8 mouse cellular contexts compared by ENCODE assay signal in the genomic region with DNA sequence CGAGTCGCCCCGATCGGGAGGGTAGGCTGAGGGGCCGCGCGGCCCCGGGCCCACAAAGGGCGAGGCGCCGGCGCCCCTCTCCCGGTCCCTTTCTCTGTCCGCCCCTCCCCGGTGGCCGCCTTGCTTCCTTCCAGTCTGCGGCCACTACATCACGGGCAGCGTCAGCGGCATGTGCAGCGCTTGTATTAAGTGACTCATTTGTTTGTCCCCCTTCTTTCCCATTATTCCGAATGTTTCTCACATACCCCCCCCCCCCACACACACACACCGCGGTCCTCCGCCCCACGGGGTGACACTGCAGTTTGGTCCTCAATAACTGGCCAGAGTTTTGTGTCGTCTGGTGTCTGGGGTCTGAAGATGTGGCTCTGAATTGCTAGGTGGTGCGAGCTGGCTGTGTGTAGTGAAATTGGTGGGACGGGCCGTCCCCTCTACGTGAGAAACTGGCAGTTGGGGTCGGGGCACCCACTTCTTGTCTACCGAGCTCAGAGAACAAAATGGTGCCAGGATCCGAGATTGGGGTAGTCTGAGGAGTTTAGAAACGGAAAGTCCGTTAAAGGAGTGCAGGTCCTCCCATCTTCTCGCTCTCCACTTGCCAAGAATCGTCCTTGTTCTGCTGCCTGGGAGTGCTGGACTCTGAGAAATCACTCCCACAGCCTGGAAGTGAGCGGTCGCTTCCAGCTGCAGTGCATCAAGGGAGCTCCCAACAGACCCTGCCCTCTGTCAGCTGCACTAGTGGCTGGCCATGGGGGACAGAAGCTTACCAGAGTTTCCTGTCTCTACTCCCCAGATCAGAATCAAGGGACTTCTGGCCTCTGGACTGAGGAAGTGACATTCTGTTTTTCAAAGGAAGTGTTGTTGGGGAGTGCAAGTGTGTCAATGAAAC. TPM values are rescaled to one million over a fixed set of nuclear protein-coding genes. Genes with fewer than 3 reads are reported as not detected.
DNase-seq lines count a peak whose midpoint lies in the region; ATAC-seq and TF ChIP-seq lines count a peak whose summit lies in the region.

No protein-coding gene starts in this region.

- peak; percentile 41 for ATAC-seq in Patski
- peak; percentile 28 for ATAC-seq in frontal cortex, adult (ENCODE audit: low TSS enrichment)

- POLR2A ChIA-PET in Patski (lab: Charles Lee): interaction anchor here (0.5 to 0.6 kb wide), 3 partner anchors 13 to 344 kb away, joined by 3 to 6 read pairs (median 4); no protein-coding TSS in a partner anchor

- DNase-seq in Patski (ENCODE audit: low read depth, low spot score): no peak
- DNase-seq in hindbrain, embryonic 10.5 days (ENCODE audit: low spot score): peak; percentile 66
- DNase-seq in layer of hippocampus, postnatal 25 days (ENCODE audit: extremely low spot score in 1 of 2, low spot score in 1 of 2): peak; percentile 11 to 12
- DNase-seq in lung, postnatal 36 days: peak; percentile 78
- DNase-seq in ovary, postnatal 36 days (ENCODE audit: low spot score): peak; percentile 65
- no peak for DNase-seq in T-cell, adult 2 months (ENCODE audit: low spot score)

- CTCF ChIA-PET in Patski (lab: Charles Lee): interaction anchor here (1.2 to 3.2 kb wide), 4 partner anchors 19 to 216 kb away, joined by 3 to 12 read pairs (median 4); no protein-coding TSS in a partner anchor

- under 1% methylated on average over 40 of the region's 40 CpGs for WGBS in hindbrain, embryonic 10.5 days

- H3K4me1 ChIP-seq in brown adipose tissue, adult 24 weeks (ENCODE audit: control insufficient read depth, insufficient read depth, insufficient read length, low read length): peaks cover 5% of the 10 kb centered on the region; the same call in 1 of the 2 replicates
- H3K4me1 ChIP-seq in hindbrain, embryonic 10.5 days (replicated peaks): peaks cover 28% of the 10 kb centered on the region

- no peaks in the 10 kb centered on the region for H3K9me3 ChIP-seq in hindbrain, embryonic 10.5 days

- H3K27ac ChIP-seq in brown adipose tissue, adult 24 weeks (replicated peaks; ENCODE audit: low read depth, low read length): peak overlapping the region; percentile 87
- peak overlapping the region; percentile 96 for H3K27ac ChIP-seq in hindbrain, embryonic 10.5 days

- H3K4me3 ChIP-seq in brown adipose tissue, adult 24 weeks (ENCODE audit: insufficient read depth, low read depth, low read length): peak overlapping the region; percentile 93
- peak overlapping the region; percentile 93 for H3K4me3 ChIP-seq in hindbrain, embryonic 10.5 days

- in situ Hi-C loops in Patski (cut with MboI; ENCODE audit: low pct_unique_long_range_greater_than_20kb): loop anchor here (5.0 kb wide), 2 partner anchors 110 to 215 kb away; no protein-coding TSS in a partner anchor

- H3K27me3 ChIP-seq in Patski: no peaks in the 10 kb centered on the region
- no peaks in the 10 kb centered on the region for H3K27me3 ChIP-seq in hindbrain, embryonic 10.5 days (ENCODE audit: insufficient read depth, poor library complexity, severe bottlenecking)

- TF ChIP-seq CTCF in Patski (IDR thresholded peaks at IDR 0.05): peak; percentile 29

- H3K36me3 ChIP-seq in hindbrain, embryonic 10.5 days: no peaks in the 10 kb centered on the region

RNA-seq across cellular contexts. Expression of gene Gab2, which starts 1.1 kb away (rescaled TPM):
- polyA plus RNA-seq in Patski (2021): 8.8 TPM
- 3.9 and 10.0 TPM in 2 replicates for polyA plus RNA-seq in brown adipose tissue, adult 24 weeks (2012; ENCODE audit: insufficient read depth, insufficient read length, missing spikeins)
- 8.0 and 10.6 TPM in 2 replicates for polyA plus RNA-seq in hindbrain, embryonic 10.5 days (2016; fragmentation: Nextera tagmentation; extraction: Ambion mirVana)
- total RNA-seq in layer of hippocampus, postnatal 25 days (2021): 10 to 100 TPM in 1 of 2 experiments, 1 to 10 TPM in 1; 9.9 to 11.5 TPM

Comparison
In these comparisons a context has a peak if more than half of its experiments do, and no peak if none do; other contexts are left out.
1. DNase-seq: peak in hindbrain, embryonic 10.5 days (single experiment), layer of hippocampus, postnatal 25 days (2 of 2), lung, postnatal 36 days (single experiment) and ovary, postnatal 36 days (single experiment); none in Patski (single experiment) and T-cell, adult 2 months (single experiment).